Mouse (Mus musculus) ES-E14 (cell line): ENCODE measurements at regions not wholly inside any gene's neighbourhood (a gene's known extent, or its start where the extent isn't known, plus 50 kb on each side); places are given as distances from the start of the nearest gene placed in this dataset.

Experiments
- HCFC1 ChIP-seq: IDR thresholded peaks from 2 replicates; pipeline ENCODE4 v1.6.1; 2012; ENCODE audit warnings: low read length, inconsistent platforms, borderline replicate concordance; ENCODE audit not compliant: insufficient read depth
- MAFK ChIP-seq: IDR thresholded peaks from 2 replicates; pipeline ENCODE4 v1.6.1; 2014; ENCODE audit warnings: mild to moderate bottlenecking, low read depth, low read length, inconsistent platforms; ENCODE audit not compliant: insufficient read depth
- ZC3H11A ChIP-seq: IDR thresholded peaks from 2 replicates; pipeline ENCODE4 v1.6.1; 2012; ENCODE audit warnings: low read depth, mild to moderate bottlenecking, inconsistent platforms, low read length, borderline replicate concordance

DNA sequence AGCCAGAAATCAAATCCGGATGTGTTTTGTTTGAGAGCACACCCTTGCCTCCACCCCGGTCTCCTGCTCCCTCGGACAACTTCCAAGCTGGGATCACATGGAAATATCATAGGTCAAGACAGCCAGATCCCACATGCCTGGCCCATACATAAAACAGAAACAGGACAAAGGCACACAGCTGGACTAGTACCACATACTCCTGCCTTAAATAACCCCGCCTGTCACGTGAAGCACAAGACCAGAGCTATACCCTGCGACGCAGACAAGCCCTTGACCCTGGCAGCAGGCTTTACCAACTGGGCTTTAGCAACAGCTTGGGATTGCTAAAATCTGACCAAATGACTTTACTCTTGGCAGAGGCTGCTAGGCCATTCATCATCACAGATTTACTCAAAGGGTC is 313.3 kb upstream of the Jarid2 start:
- TF ChIP-seq HCFC1 (no peak), MAFK (no peak), ZC3H11A (no peak)
